Mouse (Mus musculus): ENCODE measurements around the gene Tgoln1. TPM values are rescaled to one million over a fixed set of nuclear protein-coding genes. Genes with fewer than 3 reads are reported as not detected.

Tgoln1 gene
- polyA plus RNA-seq, 1 experiment = 2.9 TPM

- TF ChIP-seq GATA1 (IDR thresholded peaks at IDR 0.05; ENCODE audit: borderline replicate concordance, low read length) (no peak), FLI1 (IDR thresholded peaks at IDR 0.05; ENCODE audit: low read length) (no peak)
- Histone ChIP-seq H3K36me3 (replicated peaks; ENCODE audit: low read length) (peaks cover 45% of the 10 kb centered on the region), H3K4me1 (peaks cover 62% of the 10 kb centered on the region)
Observed at GRCm38 (mm10) chr6:72615561-72616375, 1.0 kb downstream of the Tgoln1 start.

GRCm38 (mm10) chr6:72615151-72615550 lies 1.6 kb downstream of the Tgoln1 start:
- Histone ChIP-seq H3K27me3 (replicated peaks) (no peaks in the 10 kb centered on the region), H3K4me3 (replicated peaks) (peak overlapping the region; percentile 98), H3K36me3 (replicated peaks; ENCODE audit: low read length) (peaks cover 51% of the 10 kb centered on the region), H3K9me3 (no peaks in the 10 kb centered on the region), H3K4me1 (peaks cover 56% of the 10 kb centered on the region)
- TF ChIP-seq FLI1 (IDR thresholded peaks at IDR 0.05; ENCODE audit: low read length) = no peak
- TF ChIP-seq GATA1 (IDR thresholded peaks at IDR 0.05; ENCODE audit: borderline replicate concordance, low read length) = no peak

More at GRCm38 (mm10) chr6:72615561-72616375, 1.0 kb downstream of the Tgoln1 start:
- Histone ChIP-seq H3K27me3 (replicated peaks) (no peaks in the 10 kb centered on the region), H3K9me3 (no peaks in the 10 kb centered on the region), H3K4me3 (replicated peaks) (peak overlapping the region; percentile 98)

- H3K36me3 ChIP-seq (replicated peaks; ENCODE audit: low read length) = peaks cover 95% of the 10 kb centered on the region
- H3K27me3 ChIP-seq (replicated peaks) = no peaks in the 10 kb centered on the region
- H3K4me1 ChIP-seq = peaks cover 24% of the 10 kb centered on the region
- TF ChIP-seq GATA1 (IDR thresholded peaks at IDR 0.05; ENCODE audit: borderline replicate concordance, low read length) (no peak), FLI1 (IDR thresholded peaks at IDR 0.05; ENCODE audit: low read length) (no peak)
- no peaks in the 10 kb centered on the region for H3K9me3 ChIP-seq
- no peak overlapping the region for H3K4me3 ChIP-seq (replicated peaks)
Observed at GRCm38 (mm10) chr6:72610261-72610660, 6.5 kb downstream of the Tgoln1 start.

- Histone ChIP-seq H3K36me3 (replicated peaks; ENCODE audit: low read length) (peaks cover 97% of the 10 kb centered on the region), H3K9me3 (no peaks in the 10 kb centered on the region), H3K4me1 (peaks cover 15% of the 10 kb centered on the region), H3K4me3 (replicated peaks) (no peak overlapping the region), H3K27me3 (replicated peaks) (no peaks in the 10 kb centered on the region)
- TF ChIP-seq FLI1 (IDR thresholded peaks at IDR 0.05; ENCODE audit: low read length) = no peak
- no peak for TF ChIP-seq GATA1 (IDR thresholded peaks at IDR 0.05; ENCODE audit: borderline replicate concordance, low read length)
Observed at GRCm38 (mm10) chr6:72608662-72609184, 8.1 kb downstream of the Tgoln1 start.

- Histone ChIP-seq H3K36me3 (replicated peaks; ENCODE audit: low read length) (peaks cover 98% of the 10 kb centered on the region), H3K27me3 (replicated peaks) (no peaks in the 10 kb centered on the region), H3K9me3 (no peaks in the 10 kb centered on the region), H3K4me3 (replicated peaks) (no peak overlapping the region), H3K4me1 (peaks cover 15% of the 10 kb centered on the region)
- no peak for TF ChIP-seq GATA1 (IDR thresholded peaks at IDR 0.05; ENCODE audit: borderline replicate concordance, low read length)
- TF ChIP-seq FLI1 (IDR thresholded peaks at IDR 0.05; ENCODE audit: low read length) = no peak
Observed at GRCm38 (mm10) chr6:72607676-72608075, 9.1 kb downstream of the Tgoln1 start.

GRCm38 (mm10) chr6:72607060-72607459 lies 9.7 kb downstream of the Tgoln1 start:
- Histone ChIP-seq H3K4me3 (replicated peaks) (no peak overlapping the region), H3K4me1 (peaks cover 15% of the 10 kb centered on the region), H3K36me3 (replicated peaks; ENCODE audit: low read length) (peaks cover 99% of the 10 kb centered on the region), H3K9me3 (no peaks in the 10 kb centered on the region), H3K27me3 (replicated peaks) (no peaks in the 10 kb centered on the region)
- TF ChIP-seq GATA1 (IDR thresholded peaks at IDR 0.05; ENCODE audit: borderline replicate concordance, low read length) (no peak), FLI1 (IDR thresholded peaks at IDR 0.05; ENCODE audit: low read length) (no peak)

- TF ChIP-seq GATA1 (IDR thresholded peaks at IDR 0.05; ENCODE audit: borderline replicate concordance, low read length) (no peak), FLI1 (IDR thresholded peaks at IDR 0.05; ENCODE audit: low read length) (no peak)
- peaks cover 81% of the 10 kb centered on the region for H3K36me3 ChIP-seq (replicated peaks; ENCODE audit: low read length)
- H3K9me3 ChIP-seq = no peaks in the 10 kb centered on the region
- H3K4me3 ChIP-seq (replicated peaks) = no peak overlapping the region
- peaks cover 36% of the 10 kb centered on the region for H3K4me1 ChIP-seq
- no peaks in the 10 kb centered on the region for H3K27me3 ChIP-seq (replicated peaks)
Observed at GRCm38 (mm10) chr6:72604066-72604465, 12.7 kb downstream of the Tgoln1 start.

GRCm38 (mm10) chr6:72601732-72602131 lies 15.1 kb downstream of the Tgoln1 start:
- Histone ChIP-seq H3K9me3 (no peaks in the 10 kb centered on the region), H3K27me3 (replicated peaks) (no peaks in the 10 kb centered on the region), H3K4me1 (peaks cover 57% of the 10 kb centered on the region), H3K36me3 (replicated peaks; ENCODE audit: low read length) (peaks cover 57% of the 10 kb centered on the region), H3K4me3 (replicated peaks) (no peak overlapping the region)
- no peak for TF ChIP-seq FLI1 (IDR thresholded peaks at IDR 0.05; ENCODE audit: low read length)
- TF ChIP-seq GATA1 (IDR thresholded peaks at IDR 0.05; ENCODE audit: borderline replicate concordance, low read length) = peak; percentile 40; the same call in 1 of the 3 replicates

- Histone ChIP-seq H3K9me3 (no peaks in the 10 kb centered on the region), H3K36me3 (replicated peaks; ENCODE audit: low read length) (peaks cover 48% of the 10 kb centered on the region)
Observed at GRCm38 (mm10) chr6:72600771-72601170, 16.0 kb downstream of the Tgoln1 start.

GRCm38 (mm10) chr6:72600216-72600615 lies 16.6 kb downstream of the Tgoln1 start:
- H3K36me3 ChIP-seq (replicated peaks; ENCODE audit: low read length) = peaks cover 42% of the 10 kb centered on the region
- H3K4me3 ChIP-seq (replicated peaks) = no peak overlapping the region
- H3K9me3 ChIP-seq = no peaks in the 10 kb centered on the region
- no peaks in the 10 kb centered on the region for H3K27me3 ChIP-seq (replicated peaks)
- peaks cover 62% of the 10 kb centered on the region for H3K4me1 ChIP-seq
- TF ChIP-seq GATA1 (IDR thresholded peaks at IDR 0.05; ENCODE audit: borderline replicate concordance, low read length) = no peak
- no peak for TF ChIP-seq FLI1 (IDR thresholded peaks at IDR 0.05; ENCODE audit: low read length)

More at GRCm38 (mm10) chr6:72600771-72601170, 16.0 kb downstream of the Tgoln1 start:
- H3K27me3 ChIP-seq (replicated peaks) = no peaks in the 10 kb centered on the region
- TF ChIP-seq GATA1 (IDR thresholded peaks at IDR 0.05; ENCODE audit: borderline replicate concordance, low read length) (no peak), FLI1 (IDR thresholded peaks at IDR 0.05; ENCODE audit: low read length) (no peak)
- H3K4me1 ChIP-seq = peaks cover 62% of the 10 kb centered on the region
- no peak overlapping the region for H3K4me3 ChIP-seq (replicated peaks)
